Mouse (Mus musculus) kidney, adult 2 months (tissue): ENCODE measurements at regions not wholly inside any gene's neighbourhood (a gene's known extent, or its start where the extent isn't known, plus 50 kb on each side); places are given as distances from the start of the nearest gene placed in this dataset.
A peak's percentile ranks its signal among the peaks of the same experiment; 100 is the strongest.

ENCODE experiments used
- DNase-seq: peaks from one replicate; pipeline ENCODE4 v3.0.0; 2021
- H3K27ac ChIP-seq: fragments of 200-500 bp; 2 replicates; pipeline ENCODE4 v1.5.1; 2012; ENCODE audit warnings: low read depth, low read length, control low read depth, inconsistent platforms; ENCODE audit not compliant: insufficient read depth
- H3K27me3 ChIP-seq: fragments of 200-500 bp; replicated peaks from 2 replicates; pipeline ENCODE4 v1.6.1; 2012; ENCODE audit warnings: mild to moderate bottlenecking, moderate library complexity, low read length, inconsistent platforms; ENCODE audit not compliant: control insufficient read depth, insufficient read depth
- H3K36me3 ChIP-seq: fragments of 200-500 bp; 2 replicates; pipeline ENCODE4 v1.6.1; 2012; ENCODE audit warnings: mild to moderate bottlenecking, moderate library complexity, low read length, inconsistent platforms; ENCODE audit not compliant: control insufficient read depth, insufficient read depth
- H3K4me1 ChIP-seq: fragments of 200-500 bp; 2 replicates; pipeline ENCODE4 v1.6.1; 2011; ENCODE audit warnings: low read length; ENCODE audit not compliant: control insufficient read depth, insufficient read depth
- H3K4me3 ChIP-seq: fragments of 200-500 bp; 2 replicates; pipeline ENCODE4 v1.5.1; 2011; ENCODE audit warnings: mild to moderate bottlenecking, low read depth, low read length, control low read depth; ENCODE audit not compliant: insufficient read depth
- CTCF ChIP-seq: fragments of 200-500 bp; conservative IDR thresholded peaks from 2 replicates; pipeline ENCODE4 v1.5.1; 2011; ENCODE audit warnings: low read depth, mild to moderate bottlenecking, control low read depth, low read length, moderate library complexity, mixed read lengths; ENCODE audit not compliant: insufficient read depth, insufficient read length
- POLR2A ChIP-seq: fragments of 200-500 bp; IDR thresholded peaks from one replicate; pipeline ENCODE4 v1.6.1; 2011; ENCODE audit warnings: low read depth, low read length, control low read depth
- WGBS: fragments of 180-500 bp; shearing (Covaris S2); methylation state at CpG from one replicate; pipeline ENCODE4 v1.1.7; 2018; 5-methylcytosine and 5-hydroxymethylcytosine counted together

- TF ChIP-seq CTCF (no peak), POLR2A (no peak)
- Histone ChIP-seq H3K27me3 (no peaks in the 10 kb centered on the region), H3K4me1 (no peaks in the 10 kb centered on the region), H3K36me3 (no peaks in the 10 kb centered on the region), H3K27ac (no peak overlapping the region), H3K4me3 (no peak overlapping the region)
- DNase-seq, result no peak
- WGBS, result 95% methylated on average over 3 of the region's 3 CpGs
Measured at GRCm38 (mm10) chr3:148731436-148731835, 258.9 kb downstream of the Adgrl2 start.

GRCm38 (mm10) chr3:148729242-148729680, 261.1 kb downstream of the Adgrl2 start:
- no peak overlapping the region for H3K4me3 ChIP-seq
- TF ChIP-seq CTCF (no peak), POLR2A (no peak)
- no peak overlapping the region for H3K27ac ChIP-seq
- no peaks in the 10 kb centered on the region for H3K27me3 ChIP-seq
- WGBS, result 27% methylated on average over 7 of the region's 7 CpGs
- H3K36me3 ChIP-seq, result no peaks in the 10 kb centered on the region
- H3K4me1 ChIP-seq, result no peaks in the 10 kb centered on the region
- DNase-seq, result peak; percentile 22

- no peak for DNase-seq
- Histone ChIP-seq H3K27ac (no peak overlapping the region), H3K4me3 (no peak overlapping the region), H3K36me3 (no peaks in the 10 kb centered on the region), H3K4me1 (no peaks in the 10 kb centered on the region), H3K27me3 (no peaks in the 10 kb centered on the region)
- WGBS, result 71% methylated on average over 6 of the region's 6 CpGs
- TF ChIP-seq CTCF (no peak), POLR2A (no peak)
Measured at GRCm38 (mm10) chr3:148728513-148729241, 261.7 kb downstream of the Adgrl2 start.

- TF ChIP-seq CTCF (no peak), POLR2A (no peak)
- Histone ChIP-seq H3K4me3 (no peak overlapping the region), H3K36me3 (no peaks in the 10 kb centered on the region), H3K4me1 (no peaks in the 10 kb centered on the region), H3K27ac (no peak overlapping the region), H3K27me3 (no peaks in the 10 kb centered on the region)
- 19% methylated on average over 10 of the region's 10 CpGs for WGBS
- DNase-seq, result no peak
Measured at GRCm38 (mm10) chr3:148726596-148727331, 263.6 kb downstream of the Adgrl2 start.

- DNase-seq, result no peak
- H3K4me3 ChIP-seq, result no peak overlapping the region
- 64% methylated on average over 7 of the region's 7 CpGs for whole genome bisulfite sequencing
- no peaks in the 10 kb centered on the region for H3K4me1 ChIP-seq
- TF ChIP-seq POLR2A (no peak), CTCF (no peak)
- H3K27me3 ChIP-seq, result no peaks in the 10 kb centered on the region
- H3K36me3 ChIP-seq, result no peaks in the 10 kb centered on the region
- H3K27ac ChIP-seq, result no peak overlapping the region
Measured at GRCm38 (mm10) chr3:148696555-148696954, 293.8 kb downstream of the Adgrl2 start.

GRCm38 (mm10) chr3:148695453-148695852, 294.9 kb downstream of the Adgrl2 start:
- no peak for DNase-seq
- no peak overlapping the region for H3K4me3 ChIP-seq
- WGBS, result 87% methylated on average over 6 of the region's 6 CpGs
- H3K27me3 ChIP-seq, result no peaks in the 10 kb centered on the region
- TF ChIP-seq CTCF, result no peak
- TF ChIP-seq POLR2A, result no peak
- no peak overlapping the region for H3K27ac ChIP-seq
- H3K4me1 ChIP-seq, result no peaks in the 10 kb centered on the region
- H3K36me3 ChIP-seq, result no peaks in the 10 kb centered on the region

- Histone ChIP-seq H3K27ac (no peak overlapping the region), H3K27me3 (no peaks in the 10 kb centered on the region), H3K36me3 (no peaks in the 10 kb centered on the region), H3K4me1 (no peaks in the 10 kb centered on the region), H3K4me3 (no peak overlapping the region)
- TF ChIP-seq CTCF, result no peak
- no peak for TF ChIP-seq POLR2A
- peak; percentile 31 for DNase-seq
Measured at GRCm38 (mm10) chr3:148683181-148683580, 307.2 kb downstream of the Adgrl2 start.
